Mouse (Mus musculus): ENCODE data around the gene Ldhd. TPM values are rescaled to one million over a fixed set of nuclear protein-coding genes. Genes with fewer than 3 reads are reported as not detected.

Ldhd gene
- 0.04 and 0.11 TPM in 2 replicates for polyA plus RNA-seq (2014; fragmentation: Nextera tagmentation; extraction: Ambion mirVana)

DNA sequence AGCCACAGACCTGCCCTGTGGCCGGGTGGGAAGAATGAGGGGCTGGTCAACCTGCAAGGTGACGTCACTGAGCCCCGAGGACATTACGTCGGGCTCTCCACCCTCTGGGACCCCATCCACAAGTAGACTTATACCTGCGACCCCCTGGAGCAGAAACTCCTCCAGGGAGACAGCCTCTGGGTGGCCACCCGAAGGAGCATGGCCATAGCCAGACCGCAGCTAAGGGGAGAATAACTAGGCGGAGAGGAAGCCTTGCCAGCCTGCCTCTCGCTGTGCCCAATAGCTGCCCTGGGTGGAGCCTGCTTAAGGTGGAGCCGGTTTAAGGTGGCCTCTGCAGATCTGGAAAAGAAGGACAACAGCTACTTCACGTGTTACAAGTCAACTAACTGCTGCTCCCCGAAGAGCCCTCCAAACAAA, at the start of gene Ldhd:
Gene Ldhd, minus strand, starts transcription at position 270 of the 417 bp plus-strand sequence.
- H3K27ac ChIP-seq (replicated peaks; ENCODE audit: low read depth, low read length) = no peak within 1 kb of the TSS
- H3K4me3 ChIP-seq (ENCODE audit: low read depth, low read length) = no peak within 1 kb of the TSS
- H3K36me3 ChIP-seq (ENCODE audit: control insufficient read depth, insufficient read depth, low read length) = no peaks in the 10 kb centered on the region
- H3K4me1 ChIP-seq (ENCODE audit: control insufficient read depth, insufficient read depth, low read length) = no peaks in the 10 kb centered on the region
- ATAC-seq (ENCODE audit: insufficient number of reproducible peaks, low FRiP score, low TSS enrichment, low read depth) (no peak), DNase-seq (ENCODE audit: low spot score) (no peak)
- H3K4me2 ChIP-seq (ENCODE audit: low read depth, severe bottlenecking) = peak within 1 kb of the TSS; percentile 1; the same call in 1 of the 2 replicates
- H3K9me3 ChIP-seq (ENCODE audit: control insufficient read depth, low read length) = no peaks in the 10 kb centered on the region
- no peak within 1 kb of the TSS for H3K9ac ChIP-seq (ENCODE audit: low read length)
- H3K27me3 ChIP-seq (ENCODE audit: control insufficient read depth, insufficient read depth, low read length) = no peaks in the 10 kb centered on the region
- 24% methylated on average over 13 of the region's 13 CpGs for WGBS

DNA sequence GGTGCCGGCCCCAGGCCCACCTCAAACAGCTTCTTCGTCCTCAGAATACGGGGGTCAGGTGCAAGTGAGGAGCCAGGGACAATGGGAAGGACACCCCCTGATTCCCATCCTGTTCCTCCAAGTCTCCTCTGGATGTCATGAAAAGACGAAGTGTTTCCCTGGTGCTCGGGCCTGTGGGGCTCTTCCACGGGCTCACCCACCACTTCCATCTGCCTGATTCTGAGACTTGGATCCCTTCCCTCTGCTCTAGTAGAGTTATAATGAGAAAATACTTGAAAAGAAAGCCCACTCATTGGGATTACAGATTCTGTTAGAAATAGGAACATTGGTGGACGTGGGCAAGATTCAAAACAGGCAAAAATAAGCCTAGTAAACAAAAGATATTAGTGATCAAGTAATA, 48.7 kb upstream of the Ldhd start:
- Histone ChIP-seq H3K27me3 (ENCODE audit: control insufficient read depth, insufficient read depth, low read length) (no peaks in the 10 kb centered on the region), H3K4me2 (ENCODE audit: low read depth, severe bottlenecking) (no peak overlapping the region), H3K27ac (replicated peaks; ENCODE audit: low read depth, low read length) (no peak overlapping the region), H3K9me3 (ENCODE audit: control insufficient read depth, low read length) (no peaks in the 10 kb centered on the region), H3K4me1 (ENCODE audit: control insufficient read depth, insufficient read depth, low read length) (no peaks in the 10 kb centered on the region), H3K9ac (ENCODE audit: low read length) (no peak overlapping the region), H3K4me3 (ENCODE audit: low read depth, low read length) (no peak overlapping the region), H3K36me3 (ENCODE audit: control insufficient read depth, insufficient read depth, low read length) (no peaks in the 10 kb centered on the region)
- DNase-seq (ENCODE audit: low spot score) = no peak
- ATAC-seq (ENCODE audit: insufficient number of reproducible peaks, low FRiP score, low TSS enrichment, low read depth) = no peak
- WGBS = 81% methylated on average over 7 of the region's 7 CpGs

DNA sequence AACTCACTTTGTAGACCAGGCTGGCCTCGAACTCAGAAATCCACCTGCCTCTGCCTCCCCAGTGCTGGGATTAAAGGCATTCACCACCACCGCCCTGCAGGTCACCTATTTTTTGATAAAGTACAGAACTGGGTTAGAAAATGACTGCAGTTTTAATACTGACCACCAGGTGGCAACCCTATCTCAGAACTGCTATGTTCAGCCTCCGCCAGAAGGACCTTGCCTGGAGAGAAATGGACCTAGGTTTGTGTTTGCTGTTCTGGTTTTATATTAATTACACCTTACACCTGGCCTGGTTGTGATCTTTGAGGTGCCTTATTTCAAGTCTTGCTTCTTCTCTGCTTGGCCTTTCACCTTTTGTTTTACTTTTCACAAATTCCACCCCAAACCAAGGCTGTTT, 47.9 kb upstream of the Ldhd start:
- H3K36me3 ChIP-seq (ENCODE audit: control insufficient read depth, insufficient read depth, low read length) = no peaks in the 10 kb centered on the region
- peak; percentile 69 for DNase-seq (ENCODE audit: low spot score)
- no peak overlapping the region for H3K4me2 ChIP-seq (ENCODE audit: low read depth, severe bottlenecking)
- no peaks in the 10 kb centered on the region for H3K4me1 ChIP-seq (ENCODE audit: control insufficient read depth, insufficient read depth, low read length)
- no peak overlapping the region for H3K27ac ChIP-seq (replicated peaks; ENCODE audit: low read depth, low read length)
- no peak overlapping the region for H3K4me3 ChIP-seq (ENCODE audit: low read depth, low read length)
- no peak overlapping the region for H3K9ac ChIP-seq (ENCODE audit: low read length)
- WGBS = 28% methylated on average over 3 of the region's 3 CpGs
- H3K27me3 ChIP-seq (ENCODE audit: control insufficient read depth, insufficient read depth, low read length) = no peaks in the 10 kb centered on the region
- no peak for ATAC-seq (ENCODE audit: insufficient number of reproducible peaks, low FRiP score, low TSS enrichment, low read depth)
- no peaks in the 10 kb centered on the region for H3K9me3 ChIP-seq (ENCODE audit: control insufficient read depth, low read length)

DNA sequence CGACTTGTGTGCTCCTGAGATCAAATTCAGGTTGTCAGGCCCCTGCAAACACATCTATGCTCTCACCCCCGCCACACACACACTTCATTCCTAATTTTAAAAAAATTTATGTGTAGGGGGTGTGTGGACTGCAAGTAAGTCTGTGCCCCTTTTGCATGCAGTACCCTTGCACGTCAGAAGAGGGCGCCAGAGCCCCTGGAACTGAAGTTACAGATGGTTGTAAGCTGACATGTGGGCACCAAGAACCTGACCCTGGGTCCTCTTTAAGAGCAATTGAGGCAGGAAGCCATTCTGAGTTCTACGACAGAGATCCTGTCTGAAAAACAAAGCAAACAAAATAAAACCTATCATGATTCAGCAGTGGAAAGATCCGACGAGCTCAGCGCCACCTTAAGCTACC, 46.1 kb upstream of the Ldhd start:
- H3K4me1 ChIP-seq (ENCODE audit: control insufficient read depth, insufficient read depth, low read length) = no peaks in the 10 kb centered on the region
- no peaks in the 10 kb centered on the region for H3K9me3 ChIP-seq (ENCODE audit: control insufficient read depth, low read length)
- H3K27ac ChIP-seq (replicated peaks; ENCODE audit: low read depth, low read length) = no peak overlapping the region
- ATAC-seq (ENCODE audit: insufficient number of reproducible peaks, low FRiP score, low TSS enrichment, low read depth) (no peak), DNase-seq (ENCODE audit: low spot score) (no peak)
- no peak overlapping the region for H3K4me2 ChIP-seq (ENCODE audit: low read depth, severe bottlenecking)
- no peaks in the 10 kb centered on the region for H3K36me3 ChIP-seq (ENCODE audit: control insufficient read depth, insufficient read depth, low read length)
- no peaks in the 10 kb centered on the region for H3K27me3 ChIP-seq (ENCODE audit: control insufficient read depth, insufficient read depth, low read length)
- WGBS = 73% methylated on average over 8 of the region's 8 CpGs
- no peak overlapping the region for H3K4me3 ChIP-seq (ENCODE audit: low read depth, low read length)
- H3K9ac ChIP-seq (ENCODE audit: low read length) = no peak overlapping the region

DNA sequence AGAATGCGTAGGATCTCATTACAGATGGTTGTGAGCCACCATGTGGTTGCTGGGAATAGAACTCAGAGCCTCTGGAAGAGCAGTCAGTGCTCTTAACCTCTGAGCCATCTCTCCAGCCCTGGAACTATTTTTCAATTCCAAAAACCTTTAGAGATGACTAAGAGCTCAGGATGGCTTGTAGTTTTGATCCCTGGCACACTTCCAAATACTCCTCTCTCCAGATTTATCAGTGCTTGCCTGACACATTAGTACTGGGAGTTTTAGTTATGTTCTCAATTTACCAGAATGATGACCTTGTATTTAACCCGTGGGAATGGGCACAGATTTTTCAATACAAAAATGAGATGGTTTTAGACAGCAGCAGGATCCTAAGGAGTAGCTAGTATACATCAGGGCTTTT, 36.6 kb upstream of the Ldhd start:
- Histone ChIP-seq H3K36me3 (ENCODE audit: control insufficient read depth, insufficient read depth, low read length) (peaks cover 11% of the 10 kb centered on the region), H3K27ac (replicated peaks; ENCODE audit: low read depth, low read length) (no peak overlapping the region), H3K9ac (ENCODE audit: low read length) (no peak overlapping the region), H3K27me3 (ENCODE audit: control insufficient read depth, insufficient read depth, low read length) (no peaks in the 10 kb centered on the region), H3K4me2 (ENCODE audit: low read depth, severe bottlenecking) (no peak overlapping the region), H3K9me3 (ENCODE audit: control insufficient read depth, low read length) (no peaks in the 10 kb centered on the region), H3K4me1 (ENCODE audit: control insufficient read depth, insufficient read depth, low read length) (no peaks in the 10 kb centered on the region), H3K4me3 (ENCODE audit: low read depth, low read length) (no peak overlapping the region)
- ATAC-seq (ENCODE audit: insufficient number of reproducible peaks, low FRiP score, low TSS enrichment, low read depth) (no peak), DNase-seq (ENCODE audit: low spot score) (no peak)
- 98% methylated on average over 2 of the region's 2 CpGs for WGBS

DNA sequence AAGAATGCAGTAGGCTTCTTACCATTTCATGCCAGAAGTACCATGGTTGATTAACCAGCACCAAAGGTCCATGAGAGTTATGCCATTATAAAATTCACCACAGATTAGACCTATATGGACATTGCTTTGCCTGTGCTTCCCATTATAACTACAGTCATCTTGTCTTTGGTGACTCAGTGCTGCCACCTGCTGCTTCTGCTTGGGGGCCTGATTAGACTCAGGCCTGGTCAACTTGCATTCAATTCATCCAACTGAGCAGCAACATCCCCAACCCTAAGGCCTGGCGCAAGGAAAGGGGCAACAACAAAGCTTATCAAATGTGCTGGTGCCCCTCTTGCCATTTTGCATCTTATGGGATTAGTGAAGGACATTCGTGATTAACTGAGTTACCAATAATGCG, 32.3 kb upstream of the Ldhd start:
- Histone ChIP-seq H3K4me3 (ENCODE audit: low read depth, low read length) (no peak overlapping the region), H3K4me2 (ENCODE audit: low read depth, severe bottlenecking) (no peak overlapping the region), H3K9me3 (ENCODE audit: control insufficient read depth, low read length) (no peaks in the 10 kb centered on the region), H3K4me1 (ENCODE audit: control insufficient read depth, insufficient read depth, low read length) (no peaks in the 10 kb centered on the region), H3K27ac (replicated peaks; ENCODE audit: low read depth, low read length) (no peak overlapping the region), H3K27me3 (ENCODE audit: control insufficient read depth, insufficient read depth, low read length) (no peaks in the 10 kb centered on the region), H3K9ac (ENCODE audit: low read length) (no peak overlapping the region), H3K36me3 (ENCODE audit: control insufficient read depth, insufficient read depth, low read length) (no peaks in the 10 kb centered on the region; the same call in 1 of the 2 replicates)
- ATAC-seq (ENCODE audit: insufficient number of reproducible peaks, low FRiP score, low TSS enrichment, low read depth) (no peak), DNase-seq (ENCODE audit: low spot score) (peak; percentile 86)
- WGBS = 87% methylated on average over 3 of the region's 3 CpGs

DNA sequence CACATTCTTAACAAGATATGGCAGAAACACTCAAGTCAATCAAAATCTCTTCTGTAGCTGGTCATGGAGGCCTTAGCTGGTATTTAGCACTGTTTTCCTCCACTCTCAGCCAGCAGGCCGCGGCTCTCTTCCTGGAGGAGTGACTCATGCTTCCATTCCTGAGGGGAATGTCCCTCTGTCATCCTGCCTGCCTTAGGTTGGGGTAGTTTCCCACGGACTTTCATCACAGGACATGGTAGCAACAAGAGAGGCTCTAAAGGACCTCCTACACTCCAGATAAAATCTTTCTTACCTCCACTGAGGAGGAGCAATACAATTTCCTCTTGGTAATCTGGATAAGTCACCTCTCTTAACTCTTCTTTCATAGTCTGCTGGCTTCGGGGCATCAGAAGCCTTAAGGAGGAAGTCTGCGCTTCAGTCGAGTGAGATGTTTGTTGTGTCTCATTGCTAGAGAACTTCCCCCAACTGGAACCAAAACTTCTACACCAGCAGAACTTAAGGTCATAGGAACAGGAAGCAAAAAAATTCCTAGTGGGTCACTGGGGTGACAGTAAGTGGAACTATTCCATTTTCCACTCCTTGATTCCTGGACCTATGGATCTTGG, 28.7 kb upstream of the Ldhd start:
- Histone ChIP-seq H3K27me3 (ENCODE audit: control insufficient read depth, insufficient read depth, low read length) (no peaks in the 10 kb centered on the region), H3K27ac (replicated peaks; ENCODE audit: low read depth, low read length) (no peak overlapping the region), H3K4me2 (ENCODE audit: low read depth, severe bottlenecking) (no peak overlapping the region), H3K9ac (ENCODE audit: low read length) (no peak overlapping the region), H3K4me3 (ENCODE audit: low read depth, low read length) (no peak overlapping the region), H3K4me1 (ENCODE audit: control insufficient read depth, insufficient read depth, low read length) (no peaks in the 10 kb centered on the region), H3K9me3 (ENCODE audit: control insufficient read depth, low read length) (no peaks in the 10 kb centered on the region; the same call in 1 of the 2 replicates), H3K36me3 (ENCODE audit: control insufficient read depth, insufficient read depth, low read length) (no peaks in the 10 kb centered on the region; the same call in 1 of the 2 replicates)
- 85% methylated on average over 6 of the region's 6 CpGs for WGBS
- DNase-seq (ENCODE audit: low spot score) = no peak
- no peak for ATAC-seq (ENCODE audit: insufficient number of reproducible peaks, low FRiP score, low TSS enrichment, low read depth)

DNA sequence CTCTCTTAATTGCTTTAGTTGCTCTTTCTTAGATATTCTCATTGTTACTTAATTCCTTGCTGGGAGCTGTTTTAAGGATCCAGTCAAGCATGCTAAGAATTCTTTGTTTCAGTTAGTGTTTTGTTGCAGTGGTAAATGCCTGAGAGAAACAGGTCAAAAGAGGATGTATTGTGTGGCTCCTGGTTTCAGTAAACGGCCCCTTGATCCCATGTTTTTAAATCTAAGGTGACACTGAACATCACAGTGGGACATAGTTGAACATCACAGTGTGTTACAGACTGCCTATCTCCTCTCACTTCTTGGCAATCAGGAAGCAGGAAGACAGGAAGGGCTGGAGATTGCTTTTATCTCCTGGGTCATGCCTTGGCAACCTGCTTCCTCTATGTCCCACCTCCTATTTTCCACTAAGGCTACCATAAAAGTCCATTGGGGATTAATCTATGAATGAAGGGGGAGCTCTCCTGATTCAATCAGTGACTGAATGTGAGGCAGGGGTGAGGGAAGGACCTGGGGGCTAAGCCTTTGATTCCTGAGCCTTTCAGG, 27.2 kb upstream of the Ldhd start:
- no peak overlapping the region for H3K27ac ChIP-seq (replicated peaks; ENCODE audit: low read depth, low read length)
- H3K9ac ChIP-seq (ENCODE audit: low read length) = no peak overlapping the region
- no peaks in the 10 kb centered on the region for H3K4me1 ChIP-seq (ENCODE audit: control insufficient read depth, insufficient read depth, low read length)
- H3K9me3 ChIP-seq (ENCODE audit: control insufficient read depth, low read length) = no peaks in the 10 kb centered on the region; the same call in 1 of the 2 replicates
- 76% methylated on average over 1 of the region's 1 CpGs for WGBS
- ATAC-seq (ENCODE audit: insufficient number of reproducible peaks, low FRiP score, low TSS enrichment, low read depth) (no peak), DNase-seq (ENCODE audit: low spot score) (no peak)
- no peaks in the 10 kb centered on the region for H3K27me3 ChIP-seq (ENCODE audit: control insufficient read depth, insufficient read depth, low read length)
- no peaks in the 10 kb centered on the region; the same call in 1 of the 2 replicates for H3K36me3 ChIP-seq (ENCODE audit: control insufficient read depth, insufficient read depth, low read length)
- H3K4me2 ChIP-seq (ENCODE audit: low read depth, severe bottlenecking) = no peak overlapping the region
- no peak overlapping the region for H3K4me3 ChIP-seq (ENCODE audit: low read depth, low read length)

DNA sequence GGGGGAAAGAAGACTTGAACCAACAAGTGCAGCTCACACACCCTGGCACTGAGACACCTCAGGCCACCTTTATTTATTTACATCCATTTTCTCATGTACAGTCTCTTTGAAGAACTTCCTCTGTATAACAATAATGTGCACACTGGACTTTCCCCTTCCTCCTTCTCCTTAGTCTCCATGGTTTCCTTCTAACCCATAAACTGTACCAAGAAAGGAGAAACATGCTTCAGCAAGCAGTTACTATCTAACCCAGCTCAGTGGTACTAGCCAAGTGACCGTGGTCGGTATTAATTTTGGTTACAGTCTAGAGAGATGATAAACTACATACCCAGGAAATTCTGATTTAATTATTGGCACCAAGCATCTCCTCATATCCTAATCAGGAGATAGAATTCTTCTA, 23.4 kb upstream of the Ldhd start:
- Histone ChIP-seq H3K36me3 (ENCODE audit: control insufficient read depth, insufficient read depth, low read length) (no peaks in the 10 kb centered on the region), H3K9me3 (ENCODE audit: control insufficient read depth, low read length) (no peaks in the 10 kb centered on the region; the same call in 1 of the 2 replicates), H3K9ac (ENCODE audit: low read length) (no peak overlapping the region), H3K4me1 (ENCODE audit: control insufficient read depth, insufficient read depth, low read length) (no peaks in the 10 kb centered on the region), H3K27me3 (ENCODE audit: control insufficient read depth, insufficient read depth, low read length) (no peaks in the 10 kb centered on the region), H3K4me3 (ENCODE audit: low read depth, low read length) (no peak overlapping the region), H3K4me2 (ENCODE audit: low read depth, severe bottlenecking) (no peak overlapping the region), H3K27ac (replicated peaks; ENCODE audit: low read depth, low read length) (no peak overlapping the region)
- DNase-seq (ENCODE audit: low spot score) (no peak), ATAC-seq (ENCODE audit: insufficient number of reproducible peaks, low FRiP score, low TSS enrichment, low read depth) (no peak)
- WGBS = 98% methylated on average over 2 of the region's 2 CpGs
